Comparison of ENCODE assay signal across 13 mouse cellular contexts in genomic region chr6:70764551-70764950, GRCm38 (mm10).
"Had no signal": no experiment of that assay in that cellular context is flagged by ENCODE, and none has a peak within 500 bp of the region (broad histone marks: within the 10 kb centered on the region; RNA-seq: fewer than 3 reads in every experiment).

No protein-coding gene starts in this region.

- H3K27ac ChIP-seq: kidney, embryonic 15.5 days; limb, embryonic 13.5 days; liver, embryonic 15.5 days; neural tube, embryonic 12.5 days; stomach, embryonic 15.5 days had no signal

- H3K4me3 ChIP-seq: kidney, embryonic 15.5 days; limb, embryonic 13.5 days; liver, embryonic 15.5 days; neural tube, embryonic 12.5 days; stomach, embryonic 15.5 days had no signal

- H3K27me3 ChIP-seq: kidney, embryonic 15.5 days; limb, embryonic 13.5 days; liver, embryonic 15.5 days; neural tube, embryonic 12.5 days; stomach, embryonic 15.5 days had no signal

- H3K4me1 ChIP-seq: kidney, embryonic 15.5 days; limb, embryonic 13.5 days; liver, embryonic 15.5 days; neural tube, embryonic 12.5 days; stomach, embryonic 15.5 days had no signal

- H3K9ac ChIP-seq: kidney, embryonic 15.5 days; limb, embryonic 13.5 days; liver, embryonic 15.5 days; neural tube, embryonic 12.5 days; stomach, embryonic 15.5 days had no signal

- H3K9me3 ChIP-seq: kidney, embryonic 15.5 days; limb, embryonic 13.5 days; liver, embryonic 15.5 days; neural tube, embryonic 12.5 days; stomach, embryonic 15.5 days had no signal

- DNase-seq: kidney, adult 2 months; kidney, postnatal 14 days; left cerebral cortex, postnatal 4 days; lung, adult 2 months; lung, postnatal 36 days; midbrain, embryonic 14.5 days; retina, postnatal 1 day; right cerebral cortex, postnatal 4 days had no signal
